Mouse (Mus musculus) hindbrain, embryonic 11.5 days (tissue): ENCODE measurements at regions not wholly inside any gene's neighbourhood (a gene's known extent, or its start where the extent isn't known, plus 50 kb on each side); places are given as distances from the start of the nearest gene placed in this dataset.

Experiments
- ATAC-seq: fragments of 200-750 bp; cut with Nextera tagmentation; 2 replicates; pipeline ENCODE4 v1.8.0; 2017; ENCODE audit warnings: mild to moderate bottlenecking, moderate TSS enrichment, moderate library complexity; ENCODE audit not compliant: low FRiP score
- DNase-seq: peaks from one replicate; pipeline ENCODE4 v3.0.0-alpha.2; 2015; ENCODE audit warnings: low spot score
- H3K27ac ChIP-seq: fragments of 300-500 bp; sonication (generic); 2 replicates; pipeline ENCODE4 v1.5.1; 2014; ENCODE audit warnings: mild to moderate bottlenecking, low read depth, low read length
- H3K27me3 ChIP-seq: fragments of 300-500 bp; sonication (generic); 2 replicates; pipeline ENCODE4 v1.6.1; 2014; ENCODE audit warnings: mild to moderate bottlenecking, low read length, moderate library complexity, mixed read lengths; ENCODE audit not compliant: control insufficient read depth, insufficient read depth
- H3K36me3 ChIP-seq: fragments of 300-500 bp; sonication (generic); 2 replicates; pipeline ENCODE4 v1.6.1; 2014; ENCODE audit warnings: mild to moderate bottlenecking, low read length, moderate library complexity, mixed read lengths; ENCODE audit not compliant: control insufficient read depth, insufficient read depth
- H3K4me1 ChIP-seq: fragments of 300-500 bp; sonication (generic); replicated peaks from 2 replicates; pipeline ENCODE4 v1.6.1; 2014; ENCODE audit warnings: low read length, mixed read lengths; ENCODE audit not compliant: control insufficient read depth, insufficient read depth
- H3K4me2 ChIP-seq: fragments of 300-500 bp; sonication (generic); replicated peaks from 2 replicates; pipeline ENCODE4 v1.6.1; 2014; ENCODE audit warnings: mild to moderate bottlenecking, low read depth, low read length
- H3K4me3 ChIP-seq: fragments of 300-500 bp; sonication (generic); 2 replicates; pipeline ENCODE4 v1.5.1; 2014; ENCODE audit warnings: low read depth, low read length
- H3K9ac ChIP-seq: fragments of 300-500 bp; sonication (generic); 2 replicates; pipeline ENCODE4 v1.6.1; 2014; ENCODE audit warnings: low read depth, low read length
- H3K9me3 ChIP-seq: fragments of 300-500 bp; sonication (generic); 2 replicates; pipeline ENCODE4 v1.6.1; 2016; ENCODE audit warnings: low read length; ENCODE audit not compliant: control insufficient read depth
- WGBS: fragments of 180-500 bp; shearing (Covaris S2); extraction: QIAGEN DNeasy Blood & Tissue Kit; methylation state at CpG from one replicate; pipeline ENCODE4 v1.1.7; 2014; 5-methylcytosine and 5-hydroxymethylcytosine counted together

GRCm38 (mm10) chr14:73902085-73902713 is 241.2 kb downstream of the Gm21750 start:
- no peak for ATAC-seq
- no peak overlapping the region for H3K9ac ChIP-seq
- WGBS = 95% methylated on average over 6 of the region's 6 CpGs
- H3K4me3 ChIP-seq = no peak overlapping the region
- H3K27ac ChIP-seq = no peak overlapping the region
- no peaks in the 10 kb centered on the region for H3K27me3 ChIP-seq
- H3K36me3 ChIP-seq = no peaks in the 10 kb centered on the region
- no peak for DNase-seq
- no peaks in the 10 kb centered on the region for H3K4me1 ChIP-seq
- H3K4me2 ChIP-seq = no peak overlapping the region
- no peaks in the 10 kb centered on the region for H3K9me3 ChIP-seq

- no peak for DNase-seq
- H3K9ac ChIP-seq = no peak overlapping the region
- 74% methylated on average over 5 of the region's 5 CpGs for WGBS
- H3K4me1 ChIP-seq = no peaks in the 10 kb centered on the region
- ATAC-seq = no peak
- no peak overlapping the region for H3K4me3 ChIP-seq
- H3K27ac ChIP-seq = no peak overlapping the region
- no peaks in the 10 kb centered on the region for H3K27me3 ChIP-seq
- no peaks in the 10 kb centered on the region for H3K9me3 ChIP-seq
- H3K36me3 ChIP-seq = no peaks in the 10 kb centered on the region
- H3K4me2 ChIP-seq = no peak overlapping the region
These were observed 252.9 kb downstream of the Gm21750 start for GRCm38 (mm10) chr14:73913756-73914448.

GRCm38 (mm10) chr14:73915990-73916389 is 255.0 kb downstream of the Gm21750 start:
- Histone ChIP-seq H3K36me3 (no peaks in the 10 kb centered on the region), H3K27ac (no peak overlapping the region), H3K4me2 (no peak overlapping the region), H3K9ac (no peak overlapping the region), H3K4me1 (no peaks in the 10 kb centered on the region), H3K27me3 (no peaks in the 10 kb centered on the region), H3K4me3 (no peak overlapping the region), H3K9me3 (no peaks in the 10 kb centered on the region)
- DNase-seq = no peak
- no peak for ATAC-seq

GRCm38 (mm10) chr14:73931095-73931494 is 270.1 kb downstream of the Gm21750 start:
- H3K4me3 ChIP-seq = no peak overlapping the region
- no peak for ATAC-seq

GRCm38 (mm10) chr14:73947316-73947715 is 286.3 kb downstream of the Gm21750 start:
- no peak overlapping the region for H3K27ac ChIP-seq
- no peaks in the 10 kb centered on the region for H3K4me1 ChIP-seq
- 73% methylated on average over 2 of the region's 2 CpGs for WGBS
- no peak overlapping the region for H3K4me3 ChIP-seq
- no peaks in the 10 kb centered on the region for H3K27me3 ChIP-seq
- no peaks in the 10 kb centered on the region for H3K36me3 ChIP-seq
- DNase-seq = no peak
- no peak overlapping the region for H3K4me2 ChIP-seq
- no peaks in the 10 kb centered on the region for H3K9me3 ChIP-seq
- no peak for ATAC-seq
- no peak overlapping the region for H3K9ac ChIP-seq

More at GRCm38 (mm10) chr14:73931095-73931494, 270.1 kb downstream of the Gm21750 start:
- Histone ChIP-seq H3K27ac (no peak overlapping the region), H3K4me1 (no peaks in the 10 kb centered on the region), H3K9ac (no peak overlapping the region), H3K27me3 (no peaks in the 10 kb centered on the region), H3K4me2 (no peak overlapping the region), H3K9me3 (no peaks in the 10 kb centered on the region), H3K36me3 (no peaks in the 10 kb centered on the region)
- WGBS = 68% methylated on average over 2 of the region's 2 CpGs
- no peak for DNase-seq

GRCm38 (mm10) chr14:73952511-73952910 is 291.5 kb downstream of the Gm21750 start:
- ATAC-seq (no peak), DNase-seq (no peak)
- no peak overlapping the region for H3K9ac ChIP-seq
- H3K27ac ChIP-seq = no peak overlapping the region
- no peaks in the 10 kb centered on the region for H3K27me3 ChIP-seq
- H3K36me3 ChIP-seq = no peaks in the 10 kb centered on the region
- WGBS = 88% methylated on average over 4 of the region's 4 CpGs
- H3K4me3 ChIP-seq = no peak overlapping the region
- H3K4me2 ChIP-seq = no peak overlapping the region
- no peaks in the 10 kb centered on the region for H3K9me3 ChIP-seq
- no peaks in the 10 kb centered on the region for H3K4me1 ChIP-seq

- H3K27me3 ChIP-seq = no peaks in the 10 kb centered on the region
- WGBS = 43% methylated on average over 1 of the region's 1 CpGs
- H3K4me3 ChIP-seq = no peak overlapping the region
- H3K9me3 ChIP-seq = no peaks in the 10 kb centered on the region
- no peak overlapping the region for H3K9ac ChIP-seq
- no peak for DNase-seq
- H3K4me2 ChIP-seq = no peak overlapping the region
- H3K36me3 ChIP-seq = no peaks in the 10 kb centered on the region
- H3K27ac ChIP-seq = no peak overlapping the region
- ATAC-seq = no peak
- H3K4me1 ChIP-seq = no peaks in the 10 kb centered on the region
These were observed 317.7 kb downstream of the Gm21750 start for GRCm38 (mm10) chr14:73978694-73979093.

- WGBS = 93% methylated on average over 4 of the region's 4 CpGs
- H3K4me3 ChIP-seq = no peak overlapping the region
- no peaks in the 10 kb centered on the region for H3K4me1 ChIP-seq
- no peaks in the 10 kb centered on the region for H3K36me3 ChIP-seq
- no peak overlapping the region for H3K9ac ChIP-seq
- ATAC-seq (no peak), DNase-seq (no peak)
- no peaks in the 10 kb centered on the region for H3K27me3 ChIP-seq
- H3K9me3 ChIP-seq = no peaks in the 10 kb centered on the region
- no peak overlapping the region for H3K4me2 ChIP-seq
- H3K27ac ChIP-seq = no peak overlapping the region
These were observed 335.2 kb downstream of the Gm21750 start for GRCm38 (mm10) chr14:73996229-73996628.

- Histone ChIP-seq H3K9ac (no peak overlapping the region), H3K4me1 (no peaks in the 10 kb centered on the region), H3K27me3 (no peaks in the 10 kb centered on the region), H3K4me2 (no peak overlapping the region), H3K36me3 (no peaks in the 10 kb centered on the region), H3K27ac (no peak overlapping the region), H3K4me3 (no peak overlapping the region), H3K9me3 (no peaks in the 10 kb centered on the region)
- no peak for ATAC-seq
- DNase-seq = no peak
- 94% methylated on average over 2 of the region's 2 CpGs for WGBS
These were observed 336.8 kb downstream of the Gm21750 start for GRCm38 (mm10) chr14:73997796-73998195.
